Mouse (Mus musculus): ENCODE results near the gene Kctd13.
"Not testable (repeated sequence)": the region's sequence is repeated elsewhere in the genome, so short reads cannot be mapped to it uniquely, and the experiment has no call there.

Gene Kctd13

GRCm38 (mm10) chr7:126928384-126929037 is at the start of gene Kctd13:
Gene Kctd13, plus strand, starts transcription at chr7:126928879.
- peak; percentile 95 for DNase-seq

- no peak for DNase-seq
Measured at GRCm38 (mm10) chr7:126881040-126881439, 47.6 kb upstream of the Kctd13 start.

GRCm38 (mm10) chr7:126883731-126884181 is 44.9 kb upstream of the Kctd13 start:
- peak; percentile 42 for DNase-seq

- DNase-seq = peak; percentile 99
Measured at GRCm38 (mm10) chr7:126884286-126885164, 44.2 kb upstream of the Kctd13 start, which contains the start of gene Taok2. Gene Taok2, minus strand, starts transcription at chr7:126884703.

- DNase-seq = no peak
Measured at GRCm38 (mm10) chr7:126887281-126887680, 41.4 kb upstream of the Kctd13 start.

GRCm38 (mm10) chr7:126888852-126889251 is 39.8 kb upstream of the Kctd13 start:
- DNase-seq = no peak

GRCm38 (mm10) chr7:126896912-126897311 is 31.8 kb upstream of the Kctd13 start:
- no peak for DNase-seq

- DNase-seq = peak; percentile 25
Measured at GRCm38 (mm10) chr7:126897390-126898101, 31.1 kb upstream of the Kctd13 start.

- DNase-seq = peak; percentile 99
Measured at GRCm38 (mm10) chr7:126898102-126898990, 30.3 kb upstream of the Kctd13 start.

- not testable (repeated sequence) for DNase-seq
Measured at GRCm38 (mm10) chr7:126899781-126900180, 28.9 kb upstream of the Kctd13 start.

GRCm38 (mm10) chr7:126905590-126905989 is 23.1 kb upstream of the Kctd13 start:
- no peak for DNase-seq

- DNase-seq = no peak
Measured at GRCm38 (mm10) chr7:126914844-126915243, 13.8 kb upstream of the Kctd13 start.

GRCm38 (mm10) chr7:126918356-126918755 is 10.3 kb upstream of the Kctd13 start:
- DNase-seq = not testable (repeated sequence)

GRCm38 (mm10) chr7:126919973-126920372 is 8.7 kb upstream of the Kctd13 start:
- DNase-seq = no peak

GRCm38 (mm10) chr7:126921563-126921962 is 7.1 kb upstream of the Kctd13 start:
- DNase-seq = no peak

- DNase-seq = no peak
Measured at GRCm38 (mm10) chr7:126922624-126923060, 6.0 kb upstream of the Kctd13 start, which contains the start of gene Tmem219. Gene Tmem219, minus strand, starts transcription at chr7:126922917.

GRCm38 (mm10) chr7:126923999-126924398 is 4.7 kb upstream of the Kctd13 start:
- DNase-seq = no peak

GRCm38 (mm10) chr7:126926299-126926698 is 2.4 kb upstream of the Kctd13 start:
- DNase-seq = peak; percentile 58

GRCm38 (mm10) chr7:126929046-126929445 is 367 bp downstream of the Kctd13 start:
- peak; percentile 35 for DNase-seq

GRCm38 (mm10) chr7:126932652-126933051 is 4.0 kb downstream of the Kctd13 start:
- no peak for DNase-seq

- DNase-seq = no peak
Measured at GRCm38 (mm10) chr7:126941171-126941570, 12.5 kb downstream of the Kctd13 start.

GRCm38 (mm10) chr7:126941801-126942200 is 13.1 kb downstream of the Kctd13 start:
- DNase-seq = no peak
